Mouse (Mus musculus): ENCODE results near the gene Hnrnpl.

GRCm38 (mm10) chr7:28812949-28813348 lies 4.6 kb downstream of the Hnrnpl start:
- peak; percentile 47; the same call in 1 of the 2 replicates for TF ChIP-seq CTCF (IDR thresholded peaks at IDR 0.05; ENCODE audit: extremely low read depth, insufficient read length, insufficient replicate concordance, low read depth, low read length)
- no peak for TF ChIP-seq POLR2A (IDR thresholded peaks at IDR 0.05; ENCODE audit: low read depth, low read length)
